Mouse (Mus musculus) megakaryocyte-erythroid progenitor cell, adult 5-6 weeks (primary cell): Measurements from ENCODE around the gene Samd13. TPM values are rescaled to one million over a fixed set of nuclear protein-coding genes. Genes with fewer than 3 reads are reported as not detected.

ENCODE experiments used
- ATAC-seq: replicated peaks from 2 replicates; pipeline ENCODE4 v1.8.0; 2016; ENCODE audit warnings: mild to moderate bottlenecking, inconsistent platforms; ENCODE audit not compliant: severe bottlenecking, poor library complexity, low FRiP score, low TSS enrichment
- total RNA-seq, 2 experiments: library from RNA; stranded (forward) in 1 of 2; stranded (reverse) in 1 of 2; fragments of 200-1000, 215-1000 nt in 1 of 2; fragments of >200 nt in 1 of 2; fragmentation: Nextera tagmentation in 1 of 2; gene quantifications; 2 replicates each; pipeline ENCODE4 v1.2.3; 2014 to 2017

Samd13 gene
- total RNA-seq, 2 experiments from 2014 or later: 3.6 to 8.6 TPM

- ATAC-seq: no peak
Measured at GRCm38 (mm10) chr3:146620555-146621249, 64.7 kb downstream of the Samd13 start.

- no peak for ATAC-seq
Measured at GRCm38 (mm10) chr3:146620101-146620500, 65.3 kb downstream of the Samd13 start.

- ATAC-seq: 0 out of 2 replicates have a peak, but pooled peaks have one; percentile 36
Measured at GRCm38 (mm10) chr3:146618357-146618756, 67.0 kb downstream of the Samd13 start.

GRCm38 (mm10) chr3:146617946-146618345 lies 67.4 kb downstream of the Samd13 start:
- 0 out of 2 replicates have a peak, but pooled peaks have one; percentile 31 for ATAC-seq

GRCm38 (mm10) chr3:146616533-146617283 lies 68.7 kb downstream of the Samd13 start:
- 0 out of 2 replicates have a peak, but pooled peaks have one; percentile 13 for ATAC-seq

- 0 out of 2 replicates have a peak, but pooled peaks have one; percentile 28 for ATAC-seq
Measured at GRCm38 (mm10) chr3:146615496-146615895, 69.9 kb downstream of the Samd13 start, which contains the start of gene Dnase2b. Dnase2b (minus strand) TSS chr3:146615596.

- ATAC-seq: no peak; the same call in 1 of the 2 replicates
Measured at GRCm38 (mm10) chr3:146611821-146612220, 73.6 kb downstream of the Samd13 start.

GRCm38 (mm10) chr3:146611261-146611660 lies 74.1 kb downstream of the Samd13 start:
- no peak for ATAC-seq

- no peak for ATAC-seq
Measured at GRCm38 (mm10) chr3:146610322-146610721, 75.1 kb downstream of the Samd13 start.

GRCm38 (mm10) chr3:146607368-146607767 lies 78.0 kb downstream of the Samd13 start:
- no peak for ATAC-seq

- no peak for ATAC-seq
Measured at GRCm38 (mm10) chr3:146604647-146605046, 80.7 kb downstream of the Samd13 start.

GRCm38 (mm10) chr3:146602531-146602930 lies 82.9 kb downstream of the Samd13 start:
- ATAC-seq: no peak

GRCm38 (mm10) chr3:146601205-146601604 lies 84.2 kb downstream of the Samd13 start:
- ATAC-seq: peak; percentile 93

- no peak for ATAC-seq
Measured at GRCm38 (mm10) chr3:146599198-146599900, 86.0 kb downstream of the Samd13 start.

GRCm38 (mm10) chr3:146598411-146598810 lies 87.0 kb downstream of the Samd13 start:
- no peak for ATAC-seq

- no peak for ATAC-seq
Measured at GRCm38 (mm10) chr3:146596864-146597263, 88.5 kb downstream of the Samd13 start.

- ATAC-seq: no peak
Measured at GRCm38 (mm10) chr3:146596387-146596786, 89.0 kb downstream of the Samd13 start.

GRCm38 (mm10) chr3:146595440-146595839 lies 90.0 kb downstream of the Samd13 start:
- ATAC-seq: no peak
